Mouse (Mus musculus) liver, embryonic 14.5 days (tissue): ENCODE data around the gene Wdfy4.

Experiments used
- CTCF ChIP-seq: IDR thresholded peaks from 2 replicates; pipeline ENCODE4 v1.5.1; 2016; ENCODE audit warnings: antibody characterized with exemption, low read depth, control low read depth
- EP300 ChIP-seq: IDR thresholded peaks from 2 replicates; pipeline ENCODE4 v1.6.1; 2016; ENCODE audit warnings: antibody characterized with exemption, low read depth

- no peak for TF ChIP-seq EP300
- no peak for TF ChIP-seq CTCF
These were observed 185.8 kb downstream of the Wdfy4 start for GRCm38 (mm10) chr14:32999511-32999910.
